Mouse (Mus musculus): ENCODE measurements at regions not wholly inside any gene's neighbourhood (a gene's known extent, or its start where the extent isn't known, plus 50 kb on each side); places are given as distances from the start of the nearest gene placed in this dataset.
A peak's percentile ranks its signal among the peaks of the same experiment; 100 is the strongest.

DNA sequence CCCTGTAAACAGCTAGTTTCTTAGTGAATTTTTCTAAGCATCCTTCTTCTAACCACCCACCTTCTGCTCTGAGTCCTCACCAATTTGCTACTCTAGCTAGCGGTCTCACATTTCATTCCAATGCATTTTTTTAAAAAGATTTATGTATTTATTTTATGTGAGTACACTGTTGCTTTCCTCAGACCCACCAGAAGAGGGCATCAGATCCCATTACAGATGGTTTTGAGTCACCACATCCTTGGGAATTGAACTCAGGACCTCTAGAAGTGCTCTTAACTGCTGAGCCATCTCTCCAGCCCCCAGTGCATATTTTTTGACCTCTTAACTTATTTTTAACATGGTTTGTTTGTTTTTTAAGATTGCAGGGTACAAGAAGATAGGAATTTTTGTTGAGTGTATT lies 611.7 kb downstream of the Dach1 start:
- no peak overlapping the region for H3K27ac ChIP-seq
- ATAC-seq: no peak
- no peak overlapping the region for H3K9ac ChIP-seq
- no peaks in the 10 kb centered on the region for H3K36me3 ChIP-seq
- no peaks in the 10 kb centered on the region for H3K27me3 ChIP-seq (replicated peaks)
- no peaks in the 10 kb centered on the region for H3K4me1 ChIP-seq (replicated peaks)
- no peak overlapping the region for H3K4me2 ChIP-seq (replicated peaks)
- H3K9me3 ChIP-seq: no peaks in the 10 kb centered on the region
- no peak overlapping the region for H3K4me3 ChIP-seq (replicated peaks)
- 86% methylated on average over 1 of the region's 1 CpGs for WGBS

DNA sequence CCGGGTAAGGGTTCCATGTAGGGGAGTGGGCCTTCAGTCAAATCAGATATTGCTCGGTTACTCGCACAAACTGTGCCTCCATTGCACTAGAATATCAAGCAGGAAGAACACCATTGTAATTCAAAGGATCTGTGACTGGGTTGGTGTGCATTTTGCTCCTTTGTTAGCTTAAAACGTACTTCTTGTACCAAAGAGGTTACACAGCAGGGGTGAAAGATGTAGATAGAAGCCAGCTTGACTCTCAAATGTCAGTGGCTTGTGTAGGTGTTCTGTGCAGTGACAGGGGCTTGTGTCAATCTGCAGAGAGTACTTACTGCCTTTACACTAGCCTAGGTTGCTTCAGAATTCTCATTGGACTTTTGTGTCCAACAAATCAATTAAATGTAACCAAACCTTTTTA lies 623.3 kb downstream of the Dach1 start:
- no peak for ATAC-seq
- Histone ChIP-seq H3K9ac (no peak overlapping the region), H3K4me2 (replicated peaks) (no peak overlapping the region), H3K36me3 (no peaks in the 10 kb centered on the region), H3K4me1 (replicated peaks) (0 out of 2 replicates have a peak, but pooled peaks cover 2% of the 10 kb centered on the region), H3K27me3 (replicated peaks) (no peaks in the 10 kb centered on the region), H3K9me3 (no peaks in the 10 kb centered on the region), H3K4me3 (replicated peaks) (no peak overlapping the region), H3K27ac (no peak overlapping the region)
- WGBS: 87% methylated on average over 4 of the region's 4 CpGs

DNA sequence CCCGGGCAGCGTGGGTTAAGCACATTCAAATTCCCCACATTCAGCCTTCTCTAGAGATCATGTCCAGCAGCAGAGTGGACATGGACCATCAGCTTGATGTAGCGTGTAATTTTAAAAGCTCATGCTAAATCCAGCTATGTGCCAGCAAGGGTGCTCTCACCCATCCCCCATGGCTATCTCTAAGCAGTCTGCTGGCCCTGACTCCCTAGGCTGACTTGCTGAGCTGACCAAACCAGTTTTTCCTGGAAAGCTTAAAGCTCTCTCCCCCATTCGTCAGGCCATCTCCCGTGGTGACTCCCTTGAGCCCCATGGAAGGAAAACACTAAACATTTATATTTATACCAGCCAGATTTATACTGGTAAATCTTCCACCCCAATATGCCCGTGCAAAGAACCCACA lies 625.3 kb downstream of the Dach1 start:
- H3K27ac ChIP-seq: no peak overlapping the region
- peak; percentile 91 for ATAC-seq
- H3K4me1 ChIP-seq (replicated peaks): 0 out of 2 replicates have a peak, but pooled peaks cover 2% of the 10 kb centered on the region
- WGBS: 56% methylated on average over 6 of the region's 6 CpGs
- H3K27me3 ChIP-seq (replicated peaks): no peaks in the 10 kb centered on the region
- H3K4me3 ChIP-seq (replicated peaks): no peak overlapping the region
- H3K36me3 ChIP-seq: no peaks in the 10 kb centered on the region
- no peak overlapping the region for H3K9ac ChIP-seq
- no peaks in the 10 kb centered on the region for H3K9me3 ChIP-seq
- H3K4me2 ChIP-seq (replicated peaks): no peak overlapping the region

DNA sequence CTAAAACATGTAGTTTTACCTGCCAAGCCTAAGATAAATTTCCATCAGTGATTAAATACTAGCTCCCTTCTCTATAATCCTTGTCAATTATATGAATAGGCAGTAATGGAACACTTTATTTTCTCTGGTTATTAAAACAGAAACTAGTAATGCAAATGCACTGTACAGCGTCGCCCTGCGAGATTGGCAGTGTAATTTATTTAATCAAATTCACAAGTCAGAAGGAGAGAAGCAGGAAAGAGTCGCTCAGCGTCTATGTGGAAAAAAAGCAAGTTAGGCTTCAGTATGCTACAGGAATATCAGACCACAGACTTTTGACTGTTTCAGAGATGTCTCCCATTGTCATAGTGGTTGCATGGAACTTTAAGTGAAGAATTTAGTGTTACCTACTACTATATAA lies 632.6 kb downstream of the Dach1 start:
- H3K27me3 ChIP-seq (replicated peaks): no peaks in the 10 kb centered on the region
- H3K4me3 ChIP-seq (replicated peaks): no peak overlapping the region
- no peak overlapping the region for H3K9ac ChIP-seq
- WGBS: 88% methylated on average over 5 of the region's 5 CpGs
- no peak overlapping the region for H3K4me2 ChIP-seq (replicated peaks)
- no peaks in the 10 kb centered on the region for H3K36me3 ChIP-seq
- no peak overlapping the region for H3K27ac ChIP-seq
- H3K9me3 ChIP-seq: no peaks in the 10 kb centered on the region
- ATAC-seq: no peak
- no peaks in the 10 kb centered on the region for H3K4me1 ChIP-seq (replicated peaks)

DNA sequence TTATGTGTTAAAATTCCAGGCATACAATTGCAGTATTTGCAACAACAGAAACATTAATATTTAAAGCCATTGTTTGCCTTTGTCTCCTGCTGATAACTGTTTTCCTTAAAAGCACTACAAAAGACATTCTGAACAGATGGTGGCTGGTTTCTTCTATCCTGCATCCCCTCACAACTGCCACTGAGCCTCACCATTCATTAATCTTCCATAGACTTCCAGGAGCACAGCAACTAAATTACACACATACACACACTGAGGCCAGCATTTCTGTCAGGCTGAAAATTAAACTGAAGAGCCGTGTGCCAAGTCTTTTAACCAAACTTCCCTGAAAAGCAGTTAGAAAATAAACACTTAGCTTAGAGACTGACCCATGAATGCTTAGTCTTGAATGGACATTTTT lies 658.2 kb downstream of the Dach1 start:
- Histone ChIP-seq H3K4me1 (replicated peaks) (no peaks in the 10 kb centered on the region), H3K4me3 (replicated peaks) (no peak overlapping the region), H3K4me2 (replicated peaks) (no peak overlapping the region), H3K9me3 (no peaks in the 10 kb centered on the region), H3K27ac (no peak overlapping the region), H3K36me3 (no peaks in the 10 kb centered on the region), H3K9ac (no peak overlapping the region), H3K27me3 (replicated peaks) (no peaks in the 10 kb centered on the region)
- ATAC-seq: no peak
- 24% methylated on average over 1 of the region's 1 CpGs for WGBS

DNA sequence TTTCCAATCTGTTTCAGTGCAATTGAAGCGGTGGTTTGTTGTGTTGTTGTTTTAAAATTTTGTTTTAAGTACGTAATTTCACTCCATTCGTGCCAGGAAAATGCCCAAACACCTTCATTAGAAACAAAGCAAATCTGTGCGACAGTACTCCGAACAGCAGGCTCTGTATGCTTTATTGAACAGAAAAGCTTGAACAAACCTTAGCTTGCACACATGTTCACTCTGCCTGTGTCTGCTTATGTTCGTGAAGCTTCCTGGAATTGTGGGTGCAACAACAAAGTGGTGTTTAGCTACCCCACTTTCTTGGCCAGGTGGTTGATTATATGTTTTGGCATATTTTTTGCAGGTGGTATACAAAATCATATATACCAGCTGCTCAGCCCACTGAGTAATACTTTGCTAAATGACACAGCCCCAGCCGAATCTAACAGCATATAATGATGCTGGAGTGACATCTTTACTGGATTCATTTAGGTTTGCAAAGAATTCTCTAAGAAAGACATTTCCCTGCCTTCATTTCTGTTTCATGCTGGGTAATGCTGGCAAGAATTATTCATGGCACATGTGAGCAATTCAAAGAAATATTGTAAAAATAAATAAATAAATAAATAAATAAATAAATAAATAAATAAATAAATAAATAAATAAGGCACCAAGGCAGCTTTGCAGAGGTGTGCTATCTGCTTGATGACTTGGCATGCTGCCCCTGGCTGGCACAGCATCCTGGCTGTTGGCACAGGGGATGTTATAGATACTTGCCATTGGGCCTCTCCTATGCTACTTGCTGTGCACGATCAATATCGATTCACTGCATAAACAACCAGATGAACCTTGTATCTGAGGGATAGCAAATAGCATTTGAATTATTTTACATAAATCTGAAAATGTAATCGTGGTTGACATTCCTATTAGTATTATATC lies 679.9 kb downstream of the Dach1 start:
- H3K9ac ChIP-seq: no peak overlapping the region

DNA sequence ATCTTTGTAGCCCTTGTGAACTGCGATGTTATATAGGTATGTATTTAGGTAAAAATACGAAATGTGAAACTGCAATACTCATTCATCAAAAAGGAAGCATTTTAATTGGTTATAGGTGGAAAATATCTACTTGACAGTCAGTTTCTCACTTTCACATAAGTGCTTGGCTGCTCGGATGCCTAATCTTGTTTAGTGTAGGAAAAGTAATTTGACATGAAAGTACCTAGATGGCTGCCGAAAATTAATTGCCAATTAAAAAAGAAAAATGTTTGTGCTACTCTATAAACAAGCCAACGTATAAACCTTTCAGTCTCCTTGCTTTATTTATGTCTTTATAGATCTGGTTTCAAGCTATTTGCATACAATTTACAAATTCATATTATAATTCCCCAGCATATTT lies 691.3 kb downstream of the Dach1 start:
- H3K36me3 ChIP-seq: no peaks in the 10 kb centered on the region
- H3K9me3 ChIP-seq: no peaks in the 10 kb centered on the region
- H3K4me2 ChIP-seq (replicated peaks): no peak overlapping the region
- H3K4me3 ChIP-seq (replicated peaks): no peak overlapping the region
- 65% methylated on average over 5 of the region's 5 CpGs for WGBS
- no peak overlapping the region for H3K27ac ChIP-seq
- ATAC-seq: no peak
- no peaks in the 10 kb centered on the region for H3K4me1 ChIP-seq (replicated peaks)
- no peaks in the 10 kb centered on the region for H3K27me3 ChIP-seq (replicated peaks)
- no peak overlapping the region for H3K9ac ChIP-seq

More for the DNA sequence above, 679.9 kb downstream of the Dach1 start:
- Histone ChIP-seq H3K9me3 (no peaks in the 10 kb centered on the region), H3K4me3 (replicated peaks) (no peak overlapping the region), H3K27ac (no peak overlapping the region), H3K4me1 (replicated peaks) (no peaks in the 10 kb centered on the region), H3K27me3 (replicated peaks) (no peaks in the 10 kb centered on the region), H3K36me3 (no peaks in the 10 kb centered on the region), H3K4me2 (replicated peaks) (no peak overlapping the region)
- 88% methylated on average over 10 of the region's 10 CpGs for WGBS
- no peak for ATAC-seq

DNA sequence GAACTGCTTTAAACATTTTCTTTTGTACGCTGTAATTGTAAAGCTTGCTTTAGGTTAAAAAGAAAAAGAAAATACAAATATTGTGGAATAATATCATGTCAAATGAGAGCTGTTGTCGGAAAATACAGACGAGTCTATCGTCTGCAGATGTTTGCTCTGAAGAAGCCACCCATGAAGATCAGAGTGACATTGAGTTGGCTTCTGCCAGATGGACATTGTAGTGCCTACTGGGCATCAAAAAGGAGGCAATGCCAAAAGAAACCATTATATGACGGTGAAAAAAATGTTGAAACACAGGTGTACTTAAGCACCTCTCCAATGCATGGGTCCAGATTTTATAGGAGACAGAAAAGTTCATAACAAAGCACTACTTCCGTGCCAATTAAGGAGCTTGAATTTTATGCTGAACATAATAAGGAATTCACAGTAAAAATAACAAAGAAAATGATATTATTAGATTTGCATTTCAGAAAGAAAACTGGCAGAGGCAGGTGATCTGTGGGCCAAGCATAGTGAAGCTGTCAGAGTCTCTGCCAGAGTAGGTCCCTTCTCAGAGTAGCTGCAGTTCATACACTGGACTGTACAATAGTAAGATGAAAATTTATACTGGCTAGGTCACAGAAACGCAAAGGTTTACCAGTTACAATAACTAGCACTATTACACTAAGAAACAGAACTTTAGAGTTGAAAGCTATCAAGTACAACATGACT lies 718.9 kb downstream of the Dach1 start:
- no peak overlapping the region for H3K4me3 ChIP-seq (replicated peaks)
- H3K36me3 ChIP-seq: no peaks in the 10 kb centered on the region
- H3K9me3 ChIP-seq: no peaks in the 10 kb centered on the region
- H3K27me3 ChIP-seq (replicated peaks): no peaks in the 10 kb centered on the region
- 84% methylated on average over 7 of the region's 7 CpGs for WGBS
- H3K27ac ChIP-seq: no peak overlapping the region
- no peak overlapping the region for H3K9ac ChIP-seq
- H3K4me1 ChIP-seq (replicated peaks): no peaks in the 10 kb centered on the region
- H3K4me2 ChIP-seq (replicated peaks): no peak overlapping the region
- ATAC-seq: no peak

DNA sequence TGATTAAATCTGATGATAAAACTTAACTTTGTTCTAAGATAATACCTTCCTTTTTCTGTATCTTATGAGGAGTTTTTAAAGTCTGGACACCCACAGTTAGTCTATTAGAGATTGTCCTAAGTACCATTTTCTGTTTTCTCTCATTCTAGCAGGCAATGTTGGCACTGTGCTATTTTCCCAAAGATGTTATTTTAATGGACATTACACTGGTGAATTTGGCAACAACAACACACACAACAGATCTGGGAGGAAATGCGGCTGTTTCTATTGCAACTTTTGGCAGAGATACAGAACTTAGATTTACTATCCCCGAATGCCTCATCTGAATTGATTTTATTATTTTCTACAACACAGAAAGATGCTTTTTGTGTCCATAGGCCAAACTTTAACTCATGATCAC lies 720.9 kb downstream of the Dach1 start:
- H3K27ac ChIP-seq: no peak overlapping the region

DNA sequence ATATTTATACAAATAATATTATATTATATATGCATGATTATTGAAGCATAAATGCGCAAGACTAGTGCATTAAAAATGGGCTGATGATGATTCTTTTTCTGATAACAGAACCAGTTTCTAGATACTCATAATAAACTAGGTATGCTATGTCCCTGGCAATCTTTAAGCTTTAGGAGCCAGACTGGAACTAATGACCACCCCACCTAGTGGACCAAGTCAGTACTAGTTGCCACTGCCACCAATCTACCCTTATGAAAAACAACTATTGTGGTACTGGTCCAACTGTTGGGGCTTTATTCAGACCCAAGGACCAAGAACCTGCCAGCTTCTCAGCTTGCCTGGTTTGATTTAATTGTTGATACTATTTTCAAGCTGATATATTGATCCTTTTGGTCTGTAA lies 722.8 kb downstream of the Dach1 start:
- no peak overlapping the region for H3K9ac ChIP-seq
- H3K27me3 ChIP-seq (replicated peaks): no peaks in the 10 kb centered on the region
- ATAC-seq: no peak
- no peak overlapping the region for H3K27ac ChIP-seq
- H3K36me3 ChIP-seq: no peaks in the 10 kb centered on the region
- H3K4me1 ChIP-seq (replicated peaks): no peaks in the 10 kb centered on the region
- no peak overlapping the region for H3K4me3 ChIP-seq (replicated peaks)
- H3K9me3 ChIP-seq: no peaks in the 10 kb centered on the region
- no peak overlapping the region for H3K4me2 ChIP-seq (replicated peaks)
- 89% methylated on average over 1 of the region's 1 CpGs for WGBS

More for the DNA sequence above, 720.9 kb downstream of the Dach1 start:
- H3K4me2 ChIP-seq (replicated peaks): no peak overlapping the region
- H3K9ac ChIP-seq: no peak overlapping the region
- H3K9me3 ChIP-seq: no peaks in the 10 kb centered on the region
- WGBS: 64% methylated on average over 2 of the region's 2 CpGs
- ATAC-seq: no peak
- no peak overlapping the region for H3K4me3 ChIP-seq (replicated peaks)
- no peaks in the 10 kb centered on the region for H3K36me3 ChIP-seq
- H3K27me3 ChIP-seq (replicated peaks): no peaks in the 10 kb centered on the region
- no peaks in the 10 kb centered on the region for H3K4me1 ChIP-seq (replicated peaks)

DNA sequence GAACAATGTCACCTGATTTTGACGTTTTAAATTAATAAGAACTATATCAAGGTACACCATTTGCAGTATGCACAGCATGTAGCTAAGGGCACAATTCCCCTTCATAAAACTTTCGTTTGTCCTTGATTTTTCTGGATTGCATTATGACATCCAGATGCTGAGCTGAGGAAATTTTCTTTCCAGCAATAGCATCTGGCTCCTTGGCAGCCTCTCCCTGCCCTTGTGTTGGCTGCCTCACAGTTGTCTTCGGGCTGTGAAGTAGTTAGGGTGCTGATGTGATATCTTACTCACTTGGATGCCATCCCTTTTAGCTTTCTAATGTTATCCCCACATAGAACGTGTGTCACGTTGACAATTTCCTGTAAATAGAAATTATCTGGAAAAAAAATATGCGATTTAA lies 729.2 kb downstream of the Dach1 start:
- Histone ChIP-seq H3K36me3 (no peaks in the 10 kb centered on the region), H3K4me1 (replicated peaks) (no peaks in the 10 kb centered on the region), H3K27me3 (replicated peaks) (no peaks in the 10 kb centered on the region), H3K4me3 (replicated peaks) (no peak overlapping the region), H3K27ac (no peak overlapping the region), H3K9ac (no peak overlapping the region), H3K9me3 (no peaks in the 10 kb centered on the region), H3K4me2 (replicated peaks) (no peak overlapping the region)
- ATAC-seq: no peak
- 74% methylated on average over 6 of the region's 6 CpGs for WGBS

DNA sequence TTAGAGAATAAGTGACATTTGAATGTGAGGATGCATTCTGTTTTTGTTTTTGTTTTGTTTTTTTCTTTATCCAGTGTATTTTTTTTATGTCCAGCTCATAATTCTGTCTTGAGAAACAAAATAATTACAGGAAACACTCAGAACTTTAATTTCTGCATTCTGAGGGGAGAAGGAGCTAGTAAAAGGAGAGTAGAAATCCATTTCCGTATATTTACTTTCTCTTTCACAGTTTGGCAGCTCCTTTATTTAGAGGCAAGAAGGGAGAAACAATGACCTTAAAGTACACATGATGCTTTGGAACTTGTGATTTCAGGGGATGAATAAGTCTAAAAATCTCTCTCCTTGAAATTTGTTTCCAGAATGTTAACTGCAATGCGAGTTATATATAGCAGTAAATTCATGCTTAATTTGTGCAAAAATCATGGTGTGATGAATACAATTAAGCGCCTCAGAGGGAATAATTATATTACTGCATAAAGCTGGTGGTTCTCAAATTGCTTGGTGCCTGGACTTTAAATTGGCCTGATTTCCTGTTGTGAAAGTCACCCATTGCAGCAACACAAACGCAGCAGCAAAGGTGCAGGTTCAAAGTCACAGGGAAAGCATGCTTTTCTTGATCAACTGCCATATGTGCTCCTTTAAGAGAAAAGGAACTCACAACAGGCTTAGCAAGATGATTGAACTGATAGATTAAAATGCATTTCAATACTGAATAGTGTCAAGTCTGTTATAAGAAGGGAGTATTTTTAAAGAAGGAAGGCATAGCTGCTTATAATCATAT lies 733.9 kb downstream of the Dach1 start:
- no peak overlapping the region for H3K27ac ChIP-seq
- no peaks in the 10 kb centered on the region for H3K36me3 ChIP-seq
- H3K4me2 ChIP-seq (replicated peaks): no peak overlapping the region
- ATAC-seq: no peak
- no peak overlapping the region for H3K4me3 ChIP-seq (replicated peaks)
- H3K9ac ChIP-seq: no peak overlapping the region
- whole genome bisulfite sequencing: 77% methylated on average over 4 of the region's 4 CpGs
- no peaks in the 10 kb centered on the region for H3K9me3 ChIP-seq
- H3K27me3 ChIP-seq (replicated peaks): no peaks in the 10 kb centered on the region
- H3K4me1 ChIP-seq (replicated peaks): no peaks in the 10 kb centered on the region

Data from intestine, embryonic 15.5 days (tissue).